Mouse (Mus musculus) heart, postnatal 10 days (tissue): Measurements from ENCODE around the gene Gm47969. TPM values are rescaled to one million over a fixed set of nuclear protein-coding genes. Genes with fewer than 3 reads are reported as not detected.
"Not testable (repeated sequence)": the region's sequence is repeated elsewhere in the genome, so short reads cannot be mapped to it uniquely, and the experiment has no call there.

ENCODE experiments used
- DNase-seq, 2 experiments: peaks; one replicate each; pipeline ENCODE4 v3.0.0; 2021
- intact Hi-C: fragments of 180-260 bp; cut with DNase I; formaldehyde crosslinking; loops from one replicate; pipeline ENCODE4 v1.15.1; 2025
- total RNA-seq, 2 experiments: library from RNA; stranded (reverse); gene quantifications; 2 replicates each; pipeline ENCODE4 v1.2.3; 2021

Gm47969 gene
- not detected for total RNA-seq

- intact Hi-C loops, result no loop called here
- DNase-seq, result no peak
These were observed at the start of gene Gm47969 for GRCm38 (mm10) chr1:83044882-83045427. TSS of gene Gm47969 (plus strand) at chr1:83044932.

DNA sequence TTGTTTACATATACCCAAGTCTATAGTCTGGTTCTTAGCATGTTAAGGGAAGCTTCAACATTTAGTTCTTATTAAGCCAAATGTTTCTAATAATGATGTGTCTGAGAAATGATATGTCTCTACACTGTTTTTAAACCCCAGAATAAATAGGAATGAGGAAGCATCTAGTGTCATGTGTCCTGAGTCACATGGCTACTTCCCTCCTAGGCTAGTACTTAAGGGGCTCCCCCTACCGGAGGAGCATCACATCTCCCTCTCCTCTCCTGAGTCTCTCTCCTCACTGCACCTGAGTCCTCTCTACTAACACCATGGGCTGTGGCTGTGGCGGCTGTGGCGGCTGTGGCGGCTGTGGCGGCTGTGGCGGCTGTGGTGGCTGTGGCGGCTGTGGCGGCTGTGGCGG is 44.4 kb upstream of the Gm47969 start, which contains the start of gene Gm47959:
Gene Gm47959 (plus strand): TSS at position 243 of the 400 bp plus-strand sequence.
- intact Hi-C loops, DNase-seq: not testable (repeated sequence)

DNA sequence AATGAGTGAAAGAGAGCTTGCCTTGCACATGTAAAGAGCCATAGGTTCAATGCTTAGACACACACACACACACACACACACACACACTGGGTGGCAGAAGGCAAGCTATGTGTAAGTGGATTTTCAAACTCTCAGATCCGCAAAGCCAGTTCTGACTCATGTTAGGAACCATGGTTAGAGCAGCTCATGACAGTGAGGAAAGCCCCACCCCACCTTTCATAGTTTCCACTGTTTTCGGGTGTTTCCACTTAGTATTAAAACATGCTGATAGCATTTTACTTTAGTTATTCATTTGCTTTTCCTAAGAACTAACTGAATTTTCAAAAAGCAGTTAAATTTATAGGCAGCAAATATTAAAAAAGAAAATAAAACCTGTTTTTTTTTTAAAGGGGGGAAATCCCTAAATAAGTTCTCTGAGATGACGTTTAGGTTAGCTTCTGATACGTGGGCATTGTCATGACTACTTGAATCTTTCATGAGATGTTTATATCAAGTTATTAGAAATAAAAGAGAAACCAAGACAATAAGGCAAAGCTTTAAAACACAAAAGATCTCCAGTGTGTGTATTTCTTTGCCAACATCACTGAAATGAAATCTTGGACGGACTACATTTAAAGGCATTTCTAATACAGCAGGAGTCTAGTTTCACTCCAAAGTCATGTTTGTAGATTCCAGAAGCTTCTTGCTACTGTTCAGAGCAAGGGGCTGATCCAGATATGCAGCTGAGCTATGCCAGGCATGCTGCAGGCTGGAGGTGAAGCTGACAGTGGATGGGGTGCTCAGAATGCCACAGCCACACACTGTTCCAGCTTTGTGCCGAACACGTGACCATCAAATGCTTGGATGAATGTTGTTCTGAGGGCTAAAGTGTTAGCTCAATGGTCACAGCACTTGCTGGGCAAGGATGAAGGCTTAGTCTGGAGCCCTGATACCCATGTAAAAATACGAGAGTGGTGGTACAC is 38.2 kb upstream of the Gm47969 start:
- DNase-seq, result peak in 1 of 2 experiments; percentile 9
- intact Hi-C loops, result no loop called here

- intact Hi-C loops, result no loop called here
- DNase-seq, result no peak
These were observed 37.3 kb upstream of the Gm47969 start for GRCm38 (mm10) chr1:83007471-83007870.

GRCm38 (mm10) chr1:83014477-83014876 is 30.3 kb upstream of the Gm47969 start:
- no peak for DNase-seq
- intact Hi-C loops, result no loop called here

GRCm38 (mm10) chr1:83015329-83015879 is 29.3 kb upstream of the Gm47969 start:
- DNase-seq, result no peak
- intact Hi-C loops, result no loop called here

- intact Hi-C loops, result no loop called here
- no peak for DNase-seq
These were observed 28.2 kb upstream of the Gm47969 start for GRCm38 (mm10) chr1:83016556-83016955.

DNA sequence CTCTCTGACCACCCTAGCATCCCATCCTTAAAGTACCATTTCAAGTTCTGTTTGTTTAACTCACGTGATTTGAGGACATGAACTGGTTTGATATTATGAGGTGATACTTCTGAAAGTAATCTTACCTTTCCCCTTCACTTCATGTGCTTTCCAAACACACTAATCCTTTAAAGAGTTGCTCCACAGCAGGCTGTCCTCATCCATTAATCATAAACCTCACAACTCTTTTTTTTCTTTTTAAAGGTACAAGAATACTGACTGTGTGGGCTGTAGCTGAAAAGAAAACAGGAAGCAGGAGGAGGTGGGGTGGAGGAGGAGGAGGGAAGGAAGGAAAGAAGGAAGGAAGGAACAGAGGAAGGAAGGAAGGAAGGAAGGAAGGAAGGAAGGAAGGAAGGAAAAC is 12.8 kb upstream of the Gm47969 start:
- DNase-seq, result no peak
- intact Hi-C loops, result no loop called here

GRCm38 (mm10) chr1:83032508-83032907 is 12.2 kb upstream of the Gm47969 start:
- intact Hi-C loops, result no loop called here
- no peak for DNase-seq

- intact Hi-C loops, result no loop called here
- no peak for DNase-seq
These were observed 10.2 kb upstream of the Gm47969 start for GRCm38 (mm10) chr1:83034509-83034908.

DNA sequence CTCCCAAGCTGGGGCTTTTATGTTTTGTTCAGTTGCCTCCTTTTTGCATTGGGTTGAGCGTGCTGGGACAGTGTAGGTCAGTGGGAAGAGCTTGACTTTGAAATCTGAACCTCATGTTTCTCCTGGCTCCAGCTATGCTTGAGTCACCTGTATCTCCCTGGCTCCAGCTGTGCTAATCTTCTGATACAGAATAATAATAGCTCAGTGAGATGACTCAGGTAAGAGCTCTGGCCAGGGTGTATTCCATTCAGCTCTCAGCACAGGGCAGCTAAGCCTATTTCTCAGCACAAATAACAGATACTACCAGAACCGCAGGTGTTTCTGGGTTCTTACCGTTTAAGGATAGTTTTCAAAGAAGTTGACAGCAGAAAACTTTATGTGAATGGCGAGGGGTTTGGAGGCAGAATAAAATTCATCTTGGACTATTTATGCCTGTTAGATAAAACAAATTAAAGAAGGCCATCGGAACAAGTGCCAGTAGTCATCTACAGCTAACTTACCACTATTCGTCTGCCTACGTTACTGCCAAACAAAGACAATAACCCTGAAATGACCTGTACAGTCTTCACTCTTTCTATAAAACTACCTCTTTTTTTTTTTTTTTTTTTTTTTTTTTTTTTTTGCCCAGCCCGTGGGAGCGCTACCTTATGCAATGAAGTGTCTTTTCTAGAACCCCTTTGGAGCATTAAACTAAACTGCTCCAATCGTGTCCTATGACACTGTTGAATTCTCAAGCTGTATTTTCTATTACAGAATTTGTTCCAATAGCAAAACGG is 7.7 kb upstream of the Gm47969 start:
- intact Hi-C loops, result no loop called here
- no peak for DNase-seq

- intact Hi-C loops, result no loop called here
- peak; percentile 34 to 39 for DNase-seq
These were observed 6.5 kb upstream of the Gm47969 start, which contains the start of gene Slc19a3 for GRCm38 (mm10) chr1:83038109-83038672. TSS of gene Slc19a3 (minus strand) at chr1:83038448.

- no peak for DNase-seq
- intact Hi-C loops, result no loop called here
These were observed 5.7 kb upstream of the Gm47969 start for GRCm38 (mm10) chr1:83039080-83039479.

GRCm38 (mm10) chr1:83042380-83042779 is 2.4 kb upstream of the Gm47969 start, which contains the start of gene Krtap28-10:
TSS of gene Krtap28-10 (minus strand) at chr1:83042480.
- DNase-seq, result no peak
- intact Hi-C loops, result no loop called here

GRCm38 (mm10) chr1:83058481-83058880 is 13.7 kb downstream of the Gm47969 start:
- DNase-seq, result no peak

GRCm38 (mm10) chr1:83059278-83059677 is 14.5 kb downstream of the Gm47969 start, which contains the start of gene A030005K14Rik:
TSS of gene A030005K14Rik (minus strand) at chr1:83059378.
- peak in 1 of 2 experiments; percentile 7 for DNase-seq
- intact Hi-C loops, result no loop called here

More at GRCm38 (mm10) chr1:83058481-83058880, 13.7 kb downstream of the Gm47969 start:
- intact Hi-C loops, result no loop called here

GRCm38 (mm10) chr1:83060643-83061042 is 15.9 kb downstream of the Gm47969 start, which contains the start of gene Krtap28-13:
TSS of gene Krtap28-13 (plus strand) at chr1:83060930.
- DNase-seq, result peak in 1 of 2 experiments; percentile 11
- intact Hi-C loops, result no loop called here

GRCm38 (mm10) chr1:83064851-83065250 is 20.1 kb downstream of the Gm47969 start:
- DNase-seq, result peak; percentile 16 to 44
- intact Hi-C loops, result loop anchor here (1.0 to 2.0 kb wide), 2 partner anchors 122 to 652 kb away; no protein-coding TSS in a partner anchor

- no peak for DNase-seq
- intact Hi-C loops, result no loop called here
These were observed 21.8 kb downstream of the Gm47969 start for GRCm38 (mm10) chr1:83066577-83066976.

DNA sequence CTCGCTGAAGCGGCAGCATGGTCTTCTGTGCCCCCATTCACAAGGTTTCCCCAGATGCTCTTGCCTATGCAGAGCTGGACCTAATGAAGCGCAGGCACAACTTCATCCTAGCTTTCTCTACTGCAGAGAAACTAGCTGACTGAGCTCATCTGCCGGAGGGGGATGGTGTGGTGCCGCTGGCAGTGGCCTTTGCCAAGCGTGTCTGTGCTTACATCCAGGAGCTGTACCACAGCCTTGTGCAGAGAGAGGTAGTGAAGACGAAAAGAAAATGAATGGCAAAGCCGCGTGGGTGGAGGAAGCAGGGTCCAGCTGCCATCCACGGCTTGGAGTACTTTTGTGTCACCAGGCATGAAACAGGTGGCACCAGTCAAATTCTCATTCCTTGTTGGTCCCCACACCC is 22.5 kb downstream of the Gm47969 start:
- intact Hi-C loops, result no loop called here
- DNase-seq, result no peak
